Mouse (Mus musculus): ENCODE measurements around the gene 2700097O09Rik.
"Not testable (repeated sequence)": the region's sequence is repeated elsewhere in the genome, so short reads cannot be mapped to it uniquely, and the experiment has no call there.

The 2700097O09Rik gene

GRCm38 (mm10) chr12:55079726-55080600 is at the start of gene 2700097O09Rik, which contains the start of gene Srp54a:
Gene 2700097O09Rik (minus strand): TSS chr12:55080110.
Gene Srp54a (plus strand): TSS chr12:55080262.
- ATAC-seq (ENCODE audit: low TSS enrichment) = peak; percentile 99

GRCm38 (mm10) chr12:55124731-55125130 is 44.8 kb upstream of the 2700097O09Rik start:
- peak; percentile 71 for ATAC-seq (ENCODE audit: low TSS enrichment)

GRCm38 (mm10) chr12:55124242-55124641 is 44.3 kb upstream of the 2700097O09Rik start, which contains the start of gene Fam177a:
Gene Fam177a (plus strand): TSS chr12:55124469.
- peak; percentile 94 for ATAC-seq (ENCODE audit: low TSS enrichment)

GRCm38 (mm10) chr12:55112616-55113015 is 32.7 kb upstream of the 2700097O09Rik start:
- ATAC-seq (ENCODE audit: low TSS enrichment) = not testable (repeated sequence)

GRCm38 (mm10) chr12:55092127-55092526 is 12.2 kb upstream of the 2700097O09Rik start:
- ATAC-seq (ENCODE audit: low TSS enrichment) = not testable (repeated sequence)

- not testable (repeated sequence) for ATAC-seq (ENCODE audit: low TSS enrichment)
These were observed 662 bp upstream of the 2700097O09Rik start for GRCm38 (mm10) chr12:55080601-55080942.

GRCm38 (mm10) chr12:55078706-55079105 is 1.2 kb downstream of the 2700097O09Rik start:
- not testable (repeated sequence) for ATAC-seq (ENCODE audit: low TSS enrichment)

- no peak for ATAC-seq (ENCODE audit: low TSS enrichment)
These were observed 4.6 kb downstream of the 2700097O09Rik start for GRCm38 (mm10) chr12:55075296-55075695.

GRCm38 (mm10) chr12:55073686-55074085 is 6.2 kb downstream of the 2700097O09Rik start:
- no peak for ATAC-seq (ENCODE audit: low TSS enrichment)

- no peak for ATAC-seq (ENCODE audit: low TSS enrichment)
These were observed 7.4 kb downstream of the 2700097O09Rik start for GRCm38 (mm10) chr12:55072495-55072894.

GRCm38 (mm10) chr12:55062141-55062540 is 17.8 kb downstream of the 2700097O09Rik start:
- ATAC-seq (ENCODE audit: low TSS enrichment) = no peak

GRCm38 (mm10) chr12:55061006-55061405 is 18.9 kb downstream of the 2700097O09Rik start:
- ATAC-seq (ENCODE audit: low TSS enrichment) = no peak

- no peak for ATAC-seq (ENCODE audit: low TSS enrichment)
These were observed 19.6 kb downstream of the 2700097O09Rik start for GRCm38 (mm10) chr12:55060212-55060898.

- ATAC-seq (ENCODE audit: low TSS enrichment) = no peak
These were observed 20.1 kb downstream of the 2700097O09Rik start for GRCm38 (mm10) chr12:55059812-55060211.

GRCm38 (mm10) chr12:55058865-55059615 is 20.9 kb downstream of the 2700097O09Rik start:
- ATAC-seq (ENCODE audit: low TSS enrichment) = no peak

GRCm38 (mm10) chr12:55056703-55057102 is 23.2 kb downstream of the 2700097O09Rik start:
- ATAC-seq (ENCODE audit: low TSS enrichment) = no peak

GRCm38 (mm10) chr12:55054551-55055241 is 25.2 kb downstream of the 2700097O09Rik start:
- no peak for ATAC-seq (ENCODE audit: low TSS enrichment)

GRCm38 (mm10) chr12:55053267-55053666 is 26.6 kb downstream of the 2700097O09Rik start:
- no peak for ATAC-seq (ENCODE audit: low TSS enrichment)

GRCm38 (mm10) chr12:55051210-55052173 is 28.4 kb downstream of the 2700097O09Rik start:
- no peak for ATAC-seq (ENCODE audit: low TSS enrichment)

GRCm38 (mm10) chr12:55049731-55050353 is 30.1 kb downstream of the 2700097O09Rik start:
- no peak for ATAC-seq (ENCODE audit: low TSS enrichment)
